Comparison of ENCODE assay signal across 8 mouse cellular contexts in genomic region chr17:12118926-12119641, GRCm38 (mm10). TPM values are rescaled to one million over a fixed set of nuclear protein-coding genes. Genes with fewer than 3 reads are reported as not detected.
DNase-seq lines count a peak whose midpoint lies in the region; ATAC-seq lines count a peak whose summit lies in the region.

No protein-coding gene starts in this region.

- intact Hi-C loops in gastrocnemius, postnatal 14 days (cut with DNase I; ENCODE audit: low total_unique reads): no loop called here
- intact Hi-C loops in left cerebral cortex, postnatal 10 days (cut with DNase I): loop anchor here (5.0 kb wide), 1 partner anchor 77 kb away; no protein-coding TSS in a partner anchor

- peak; percentile 90 for DNase-seq in adrenal gland, adult 2 months
- DNase-seq in embryo, embryonic 10.5 days (ENCODE audit: low spot score): peak; percentile 96
- peak; percentile 69 for DNase-seq in gastrocnemius, postnatal 14 days
- DNase-seq in left cerebral cortex, postnatal 10 days (ENCODE audit: extremely low spot score in 1 of 2, low spot score in 2 of 2): peak; percentile 83 to 85
- peak; percentile 65 for DNase-seq in right cerebral cortex, postnatal 14 days
- DNase-seq in urinary bladder, postnatal 4 days (ENCODE audit: low spot score in 2 of 2): peak; percentile 70 to 75

- peak; percentile 93 for ATAC-seq in inflammation-experienced regulatory T-cells, adult 6 months
- peak; percentile 96 for ATAC-seq in megakaryocyte progenitor cell, adult 5-6 weeks (replicated peaks; ENCODE audit: poor library complexity)

RNA-seq across cellular contexts. Expression of gene Agpat4, which starts 0.6 kb away (rescaled TPM):
- total RNA-seq in adrenal gland, adult 2 months (2021): 10 to 100 TPM; 23.9 to 85.2 TPM
- 13.1 and 20.7 TPM in 2 replicates for polyA plus RNA-seq in adrenal gland, adult 2 months (2012; rRNA removed)
- total RNA-seq in gastrocnemius, postnatal 14 days (2021): 1 to 10 TPM; 4.5 to 4.8 TPM
- polyA plus RNA-seq in inflammation-experienced regulatory T-cells, adult 6 months (2017; shearing (Covaris generic)): 10 to 100 TPM; 10.6 to 35.9 (median 14.9) TPM
- 10 to 100 TPM; 68.2 to 71.0 TPM for total RNA-seq in left cerebral cortex, postnatal 10 days (2021)
- 0.81 and 1.7 TPM in 2 replicates for total RNA-seq in megakaryocyte progenitor cell, adult 5-6 weeks (2015)
- 0.54 and 2.6 TPM in 2 replicates for total RNA-seq in megakaryocyte progenitor cell, adult 5-6 weeks (2017)

Comparison
In these comparisons a context has a peak if more than half of its experiments do, and no peak if none do; other contexts are left out.
1. Peak in every context shown above with its lines: DNase-seq and ATAC-seq.
2. RNA of gene Agpat4, which starts 0.6 kb away (total RNA-seq): 23.9 to 85.2 TPM in adrenal gland, adult 2 months and 68.2 to 71.0 TPM in left cerebral cortex, postnatal 10 days; 4.5 to 4.8 TPM in gastrocnemius, postnatal 14 days and 0.54 to 2.6 TPM in megakaryocyte progenitor cell, adult 5-6 weeks; every median in the first group is over 4 times any median in the second.